Mouse (Mus musculus) thymus, postnatal 14 days (tissue): ENCODE data around the gene Gad1.

ENCODE experiments used
- DNase-seq: peaks from one replicate; pipeline ENCODE4 v3.0.0; 2021

Gene Gad1

GRCm38 (mm10) chr2:70629921-70630320, 77.0 kb downstream of the Gad1 start:
- DNase-seq, result no peak

DNA sequence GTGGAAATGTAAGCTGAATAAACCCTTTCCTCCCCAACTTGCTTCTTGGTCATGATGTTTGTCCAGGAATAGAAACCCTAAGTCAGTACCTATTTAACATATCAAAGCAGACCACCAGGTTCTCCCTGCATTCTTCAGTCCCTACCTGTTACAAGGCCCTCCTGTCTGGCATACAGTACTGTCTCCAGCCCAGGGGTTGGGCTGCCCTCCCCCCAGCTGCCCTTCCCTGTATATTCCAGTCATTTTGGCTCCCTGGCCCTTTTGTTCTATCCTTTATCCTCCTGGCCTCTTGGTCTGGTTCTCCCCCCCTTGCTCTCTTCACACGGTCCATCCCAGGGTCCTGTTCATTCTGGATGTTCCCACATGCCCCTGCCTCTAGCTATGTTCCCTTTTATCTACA, 78.4 kb downstream of the Gad1 start:
- DNase-seq, result no peak

DNA sequence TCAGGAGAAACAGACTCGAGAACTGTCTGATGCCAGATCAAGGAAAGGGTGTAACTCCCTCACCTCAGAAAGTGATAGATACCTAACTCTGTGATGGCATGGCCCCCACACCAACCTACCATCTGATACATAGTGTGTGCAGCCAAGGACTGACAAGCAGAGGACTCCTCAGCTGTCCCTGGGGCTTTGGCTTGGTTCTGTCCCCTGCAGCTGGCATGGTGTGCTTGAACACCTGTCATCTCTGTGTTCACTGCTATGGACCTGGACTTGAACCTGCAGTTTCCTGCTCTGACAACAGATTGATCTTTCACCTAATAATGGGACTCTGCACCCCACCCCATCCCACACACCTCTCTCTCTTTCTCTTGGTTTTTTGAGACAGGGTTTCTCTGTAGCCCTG, 79.5 kb downstream of the Gad1 start:
- DNase-seq, result no peak

DNA sequence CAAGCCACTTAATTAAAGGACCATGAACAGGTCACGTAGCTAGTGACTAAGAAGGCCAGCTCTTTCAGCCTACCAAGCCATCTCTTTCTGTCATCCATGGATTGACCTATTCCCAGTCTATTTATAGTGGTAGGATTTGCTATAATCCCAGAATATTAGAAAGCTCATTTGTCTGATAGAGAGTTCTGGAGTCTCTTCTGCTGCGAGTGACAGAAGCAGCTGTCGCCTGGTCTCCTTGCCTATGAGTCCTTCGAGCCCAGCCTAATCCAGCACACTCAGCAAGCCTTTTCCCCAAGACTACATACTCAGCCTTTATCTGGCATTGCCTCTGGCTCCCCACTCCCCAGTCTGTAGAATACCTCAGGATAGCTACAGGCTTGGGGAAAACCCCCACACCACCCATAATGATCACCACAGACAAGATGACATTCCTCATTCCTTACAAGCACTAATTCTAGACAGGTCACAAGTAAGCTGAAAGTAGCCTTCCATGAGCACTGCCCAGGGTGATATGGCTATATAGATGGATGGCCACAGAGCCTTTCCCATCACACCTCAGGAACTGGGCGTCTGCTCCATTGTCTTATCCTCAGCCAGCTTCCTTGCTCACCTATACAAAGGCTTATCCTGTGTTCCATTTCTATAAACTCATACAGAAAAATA, 81.3 kb downstream of the Gad1 start:
- DNase-seq, result no peak

DNA sequence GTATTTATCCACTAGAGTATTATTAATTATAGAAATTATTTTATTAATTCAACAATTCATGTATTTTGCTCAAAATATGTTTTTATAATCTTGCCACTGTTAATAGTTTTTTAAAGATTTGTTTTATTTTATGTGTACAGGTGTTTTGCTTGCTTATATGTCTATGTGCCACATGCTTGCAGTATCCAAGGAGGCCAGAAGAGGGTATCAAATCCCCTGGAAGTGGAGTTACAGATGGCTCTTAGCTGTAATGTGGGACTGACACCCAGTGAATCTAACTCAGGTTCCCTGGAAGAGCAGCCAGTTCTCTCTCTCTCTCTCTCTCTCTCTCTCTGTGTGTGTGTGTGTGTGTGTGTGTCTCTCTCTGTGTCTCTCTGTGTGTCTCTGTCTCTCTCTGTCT, 88.1 kb downstream of the Gad1 start:
- no peak for DNase-seq

DNA sequence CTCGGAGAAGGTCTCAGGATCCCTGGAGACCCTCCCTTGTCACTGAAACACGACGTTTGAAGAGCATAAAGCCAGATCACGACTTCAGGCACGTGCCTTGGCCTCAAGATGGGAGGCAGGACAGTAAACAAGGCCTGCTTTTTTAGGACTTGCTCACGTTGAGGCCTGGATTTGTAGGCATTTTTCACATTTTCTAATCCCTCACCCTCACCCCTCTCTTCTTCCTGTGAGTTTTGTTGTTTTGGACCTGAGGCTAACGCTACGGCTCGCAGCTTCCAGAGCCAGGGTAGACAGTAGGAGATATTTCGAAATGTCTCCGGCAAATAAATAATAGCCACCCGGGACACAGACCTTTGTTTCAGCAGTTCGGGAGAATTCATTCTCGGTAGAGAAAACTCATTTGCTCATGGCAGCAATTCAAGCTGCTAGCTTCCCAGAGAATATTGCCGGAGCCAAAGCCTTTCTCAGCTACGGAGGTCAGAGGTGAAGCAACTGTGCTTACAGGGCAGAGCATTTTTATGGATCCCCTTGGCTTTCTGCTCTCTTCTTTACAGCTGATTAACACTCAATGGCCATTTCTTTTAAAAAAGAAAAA, 90.2 kb downstream of the Gad1 start:
- DNase-seq, result no peak

GRCm38 (mm10) chr2:70645266-70645780, 92.5 kb downstream of the Gad1 start:
- no peak for DNase-seq

GRCm38 (mm10) chr2:70647681-70648080, 94.8 kb downstream of the Gad1 start:
- DNase-seq, result no peak

DNA sequence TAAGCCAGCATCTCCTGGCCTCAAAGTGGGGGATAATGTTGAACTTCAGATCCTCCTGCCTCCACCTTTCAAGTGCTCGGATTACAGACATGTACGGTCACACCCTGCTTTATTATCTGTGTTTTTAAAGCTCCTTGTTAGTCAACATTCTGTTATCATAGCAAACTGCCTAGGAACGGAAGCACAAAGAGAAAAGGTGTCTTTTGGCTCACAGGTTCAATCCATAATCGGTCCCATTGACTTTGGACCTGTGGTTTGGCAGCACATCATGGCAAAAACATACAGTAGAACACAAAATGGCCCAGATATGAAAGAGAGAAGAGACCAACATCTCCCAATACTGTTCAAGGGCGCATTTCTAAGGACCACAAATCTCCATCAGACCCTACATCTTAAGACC, 95.4 kb downstream of the Gad1 start:
- no peak for DNase-seq

- no peak for DNase-seq
Measured at GRCm38 (mm10) chr2:70649471-70649870, 96.6 kb downstream of the Gad1 start.
